Mouse (Mus musculus) small intestine, adult 2 months (tissue): ENCODE results near the gene Lclat1.

Source experiments
- CTCF ChIP-seq: fragments of 200-500 bp; IDR thresholded peaks from 2 replicates; pipeline ENCODE4 v1.5.1; 2012; ENCODE audit warnings: low read depth, mild to moderate bottlenecking, control low read depth, inconsistent platforms, low read length, moderate library complexity, mixed read lengths; ENCODE audit not compliant: insufficient replicate concordance, insufficient read length; ENCODE audit errors: extremely low read depth
- POLR2A ChIP-seq: fragments of 200-500 bp; IDR thresholded peaks from 2 replicates; pipeline ENCODE4 v1.6.1; 2012; ENCODE audit warnings: low read depth, mild to moderate bottlenecking, control low read depth, inconsistent platforms, low read length, moderate library complexity

- TF ChIP-seq POLR2A = no peak
- no peak for TF ChIP-seq CTCF
Measured at GRCm38 (mm10) chr17:73232593-73232992, 124.8 kb downstream of the Lclat1 start.
